Mouse (Mus musculus): ENCODE results near the gene Gbf1. TPM values are rescaled to one million over a fixed set of nuclear protein-coding genes. Genes with fewer than 3 reads are reported as not detected.
"Not testable (repeated sequence)": the region's sequence is repeated elsewhere in the genome, so short reads cannot be mapped to it uniquely, and the experiment has no call there.

Gbf1 gene
- polyA plus RNA-seq, 1 experiment, result 348 TPM

GRCm38 (mm10) chr19:46204166-46204565 lies 51.9 kb downstream of the Gbf1 start:
- TF ChIP-seq CTCF (IDR thresholded peaks at IDR 0.05; ENCODE audit: insufficient read depth, low read depth, low read length) (no peak), POLR2A (IDR thresholded peaks at IDR 0.05; ENCODE audit: insufficient read depth, low read depth, low read length) (no peak)
- no peak overlapping the region for H3K27ac ChIP-seq (ENCODE audit: insufficient read depth, low read depth, low read length)
- H3K4me3 ChIP-seq (ENCODE audit: insufficient read depth, low read depth, low read length), result no peak overlapping the region
- H3K4me1 ChIP-seq (ENCODE audit: control insufficient read depth, insufficient read depth, low read length), result no peaks in the 10 kb centered on the region
- 91% methylated on average over 6 of the region's 6 CpGs for WGBS

- H3K4me3 ChIP-seq (ENCODE audit: insufficient read depth, low read depth, low read length), result no peak overlapping the region
- no peak for TF ChIP-seq POLR2A (IDR thresholded peaks at IDR 0.05; ENCODE audit: insufficient read depth, low read depth, low read length)
- no peak for TF ChIP-seq CTCF (IDR thresholded peaks at IDR 0.05; ENCODE audit: insufficient read depth, low read depth, low read length)
- H3K27ac ChIP-seq (ENCODE audit: insufficient read depth, low read depth, low read length), result no peak overlapping the region
- H3K4me1 ChIP-seq (ENCODE audit: control insufficient read depth, insufficient read depth, low read length), result no peaks in the 10 kb centered on the region
- WGBS, result 98% methylated on average over 6 of the region's 6 CpGs
Measured at GRCm38 (mm10) chr19:46205680-46206079, 53.4 kb downstream of the Gbf1 start.

GRCm38 (mm10) chr19:46210951-46211350 lies 58.6 kb downstream of the Gbf1 start:
- TF ChIP-seq CTCF (IDR thresholded peaks at IDR 0.05; ENCODE audit: insufficient read depth, low read depth, low read length), result no peak
- TF ChIP-seq POLR2A (IDR thresholded peaks at IDR 0.05; ENCODE audit: insufficient read depth, low read depth, low read length), result no peak
- 0 out of 2 replicates have a peak, but pooled peaks cover 2% of the 10 kb centered on the region for H3K4me1 ChIP-seq (ENCODE audit: control insufficient read depth, insufficient read depth, low read length)
- H3K4me3 ChIP-seq (ENCODE audit: insufficient read depth, low read depth, low read length), result no peak overlapping the region
- no peak overlapping the region for H3K27ac ChIP-seq (ENCODE audit: insufficient read depth, low read depth, low read length)

DNA sequence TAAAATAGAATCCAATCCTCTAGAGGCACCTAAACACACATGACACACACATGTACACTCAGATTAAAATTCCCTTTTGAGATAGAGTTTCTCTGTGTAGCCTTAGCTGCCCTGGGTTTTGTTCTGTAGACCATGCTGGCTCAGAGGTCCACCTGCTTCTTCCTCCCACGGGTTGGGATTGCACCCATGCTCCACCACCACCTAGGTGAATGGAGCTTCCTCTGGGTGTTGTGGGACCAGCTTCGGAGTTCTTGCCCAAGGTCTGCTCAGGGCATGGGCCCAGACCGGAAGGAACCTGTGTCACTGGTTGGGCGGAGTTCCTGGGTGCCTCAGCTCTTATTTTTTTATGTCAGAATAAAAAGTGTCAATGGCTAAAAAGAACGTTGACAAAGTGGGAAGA lies 62.2 kb downstream of the Gbf1 start:
- WGBS, result 76% methylated on average over 5 of the region's 5 CpGs
- Histone ChIP-seq H3K27ac (ENCODE audit: insufficient read depth, low read depth, low read length) (no peak overlapping the region), H3K4me3 (ENCODE audit: insufficient read depth, low read depth, low read length) (no peak overlapping the region), H3K4me1 (ENCODE audit: control insufficient read depth, insufficient read depth, low read length) (0 out of 2 replicates have a peak, but pooled peaks cover 2% of the 10 kb centered on the region)
- TF ChIP-seq POLR2A (IDR thresholded peaks at IDR 0.05; ENCODE audit: insufficient read depth, low read depth, low read length), result no peak
- no peak for TF ChIP-seq CTCF (IDR thresholded peaks at IDR 0.05; ENCODE audit: insufficient read depth, low read depth, low read length)

- Histone ChIP-seq H3K4me1 (ENCODE audit: control insufficient read depth, insufficient read depth, low read length) (0 out of 2 replicates have a peak, but pooled peaks cover 2% of the 10 kb centered on the region), H3K27ac (ENCODE audit: insufficient read depth, low read depth, low read length) (no peak overlapping the region), H3K4me3 (ENCODE audit: insufficient read depth, low read depth, low read length) (no peak overlapping the region)
- 47% methylated on average over 3 of the region's 3 CpGs for WGBS
- TF ChIP-seq POLR2A (IDR thresholded peaks at IDR 0.05; ENCODE audit: insufficient read depth, low read depth, low read length) (no peak), CTCF (IDR thresholded peaks at IDR 0.05; ENCODE audit: insufficient read depth, low read depth, low read length) (no peak)
Measured at GRCm38 (mm10) chr19:46215401-46215800, 63.1 kb downstream of the Gbf1 start.

DNA sequence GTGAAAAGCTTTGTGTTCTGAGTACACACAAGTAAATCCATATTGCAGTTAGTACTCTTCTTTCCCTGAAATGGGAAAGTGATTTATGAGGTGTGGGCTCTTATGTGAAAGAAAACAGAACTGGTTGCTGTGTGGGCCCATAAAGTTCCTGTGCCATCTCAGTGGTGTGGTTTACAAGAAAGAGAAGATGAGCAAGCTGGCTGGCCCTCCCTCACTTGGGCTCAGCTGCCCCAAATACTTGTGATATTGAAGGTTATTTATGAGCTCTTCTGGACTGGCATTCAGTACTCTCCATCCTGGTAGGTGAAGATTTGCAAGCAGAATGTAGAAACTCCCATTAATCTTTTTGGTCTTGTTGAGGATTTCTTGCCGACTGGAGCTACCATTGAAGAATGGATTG lies 64.4 kb downstream of the Gbf1 start:
- H3K4me3 ChIP-seq (ENCODE audit: insufficient read depth, low read depth, low read length), result no peak overlapping the region
- 0 out of 2 replicates have a peak, but pooled peaks cover 2% of the 10 kb centered on the region for H3K4me1 ChIP-seq (ENCODE audit: control insufficient read depth, insufficient read depth, low read length)
- H3K27ac ChIP-seq (ENCODE audit: insufficient read depth, low read depth, low read length), result no peak overlapping the region
- no peak for TF ChIP-seq CTCF (IDR thresholded peaks at IDR 0.05; ENCODE audit: insufficient read depth, low read depth, low read length)
- 91% methylated on average over 1 of the region's 1 CpGs for WGBS

GRCm38 (mm10) chr19:46217347-46217746 lies 65.0 kb downstream of the Gbf1 start:
- H3K27ac ChIP-seq (ENCODE audit: insufficient read depth, low read depth, low read length); H3K4me1 ChIP-seq (ENCODE audit: control insufficient read depth, insufficient read depth, low read length); H3K4me3 ChIP-seq (ENCODE audit: insufficient read depth, low read depth, low read length): not testable (repeated sequence)

GRCm38 (mm10) chr19:46220116-46220515 lies 67.8 kb downstream of the Gbf1 start:
- Histone ChIP-seq H3K4me3 (ENCODE audit: insufficient read depth, low read depth, low read length) (no peak overlapping the region), H3K27ac (ENCODE audit: insufficient read depth, low read depth, low read length) (no peak overlapping the region), H3K4me1 (ENCODE audit: control insufficient read depth, insufficient read depth, low read length) (0 out of 2 replicates have a peak, but pooled peaks cover 2% of the 10 kb centered on the region)
- 75% methylated on average over 5 of the region's 5 CpGs for WGBS
- TF ChIP-seq CTCF (IDR thresholded peaks at IDR 0.05; ENCODE audit: insufficient read depth, low read depth, low read length) (no peak), POLR2A (IDR thresholded peaks at IDR 0.05; ENCODE audit: insufficient read depth, low read depth, low read length) (no peak)

- no peak for TF ChIP-seq POLR2A (IDR thresholded peaks at IDR 0.05; ENCODE audit: insufficient read depth, low read depth, low read length)
- no peak for TF ChIP-seq CTCF (IDR thresholded peaks at IDR 0.05; ENCODE audit: insufficient read depth, low read depth, low read length)
- Histone ChIP-seq H3K4me1 (ENCODE audit: control insufficient read depth, insufficient read depth, low read length) (0 out of 2 replicates have a peak, but pooled peaks cover 2% of the 10 kb centered on the region), H3K27ac (ENCODE audit: insufficient read depth, low read depth, low read length) (no peak overlapping the region), H3K4me3 (ENCODE audit: insufficient read depth, low read depth, low read length) (no peak overlapping the region)
- WGBS, result 72% methylated on average over 4 of the region's 4 CpGs
Measured at GRCm38 (mm10) chr19:46223118-46223517, 70.8 kb downstream of the Gbf1 start.

DNA sequence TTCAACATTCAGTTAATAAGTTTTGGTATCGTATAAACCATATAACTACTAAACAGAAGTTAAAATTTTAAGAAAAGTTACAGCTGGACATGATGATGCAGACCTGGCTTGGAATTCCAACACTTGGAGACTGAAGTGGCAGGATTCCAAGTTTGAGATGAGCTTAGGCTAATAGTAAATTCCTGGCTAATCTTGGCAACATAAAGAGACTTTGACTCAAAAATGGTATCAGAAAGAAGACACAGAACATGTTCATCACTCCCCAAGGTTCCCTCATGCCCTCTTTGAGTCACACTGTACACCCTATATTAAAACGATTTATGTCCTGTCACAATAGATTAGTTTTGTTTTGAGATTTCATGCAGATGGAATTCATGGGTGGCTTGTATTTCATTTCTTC lies 72.6 kb downstream of the Gbf1 start:
- Histone ChIP-seq H3K4me1 (ENCODE audit: control insufficient read depth, insufficient read depth, low read length) (0 out of 2 replicates have a peak, but pooled peaks cover 2% of the 10 kb centered on the region), H3K4me3 (ENCODE audit: insufficient read depth, low read depth, low read length) (no peak overlapping the region), H3K27ac (ENCODE audit: insufficient read depth, low read depth, low read length) (no peak overlapping the region)
- TF ChIP-seq CTCF (IDR thresholded peaks at IDR 0.05; ENCODE audit: insufficient read depth, low read depth, low read length) (no peak), POLR2A (IDR thresholded peaks at IDR 0.05; ENCODE audit: insufficient read depth, low read depth, low read length) (no peak)
- WGBS, result 92% methylated on average over 2 of the region's 2 CpGs
